Mouse (Mus musculus) Patski (cell line): ENCODE measurements around the gene Ghdc. TPM values are rescaled to one million over a fixed set of nuclear protein-coding genes. Genes with fewer than 3 reads are reported as not detected.

ENCODE experiments used
- ATAC-seq: fragments of 100-300 bp; one replicate; pipeline ENCODE4 v1.8.0; 2021
- CTCF ChIA-PET: fragments of 350-600 bp; sonication (Branson Sonifier 250); formaldehyde crosslinking; loops from one replicate; lab custom pipeline; 2022; ENCODE audit warnings: inconsistent platforms; lab: Charles Lee
- POLR2A ChIA-PET: fragments of 350-600 bp; sonication (Branson Sonifier 250); formaldehyde crosslinking; loops from one replicate; lab custom pipeline; 2022; ENCODE audit warnings: antibody characterized with exemption, inconsistent platforms; lab: Charles Lee
- DNase-seq: peaks from one replicate; pipeline ENCODE4 v3.0.0-alpha.2; 2011; ENCODE audit warnings: low read depth, low spot score
- H3K27me3 ChIP-seq: fragments of 371-371 bp; one replicate; pipeline ENCODE4 v1.5.1; 2021
- CTCF ChIP-seq: fragments of 100-300 bp; IDR thresholded peaks from one replicate; pipeline ENCODE4 v1.5.1; 2021
- in situ Hi-C: fragments of 300-500 bp; cut with MboI; formaldehyde crosslinking; loops from 3 replicates; pipeline ENCODE4 v1.11.1; 2018; ENCODE audit warnings: low pct_unique_long_range_greater_than_20kb, mixed read lengths
- polyA plus RNA-seq: library from polyadenylated mRNA; unstranded; gene quantifications from one replicate; pipeline ENCODE4 v1.2.3, GENCODE M21; 2021

Gene Ghdc
- polyA plus RNA-seq, 1 experiment from 2014 or later, result 24.7 TPM

- ATAC-seq (no peak), DNase-seq (no peak)
- H3K27me3 ChIP-seq, result no peaks in the 10 kb centered on the region
- in situ Hi-C loops, result no loop called here
- ChIA-PET CTCF (no interaction called here), POLR2A (interaction anchor here (1.9 kb wide), 1 partner anchor 9 kb away, joined by 6 read pairs; the partner anchor contains the start of gene Kat2a)
- no peak for TF ChIP-seq CTCF
Measured at GRCm38 (mm10) chr11:100721254-100721653, 49.5 kb downstream of the Ghdc start.

GRCm38 (mm10) chr11:100720345-100720744 is 50.4 kb downstream of the Ghdc start:
- ATAC-seq (no peak), DNase-seq (no peak)
- TF ChIP-seq CTCF, result no peak
- H3K27me3 ChIP-seq, result no peaks in the 10 kb centered on the region
- in situ Hi-C loops, result no loop called here
- ChIA-PET POLR2A (interaction anchor here (0.6 to 1.9 kb wide), 2 partner anchors 8 to 175 kb away, joined by 3 to 6 read pairs; partner anchors contain the start of gene Kat2a), CTCF (no interaction called here)

GRCm38 (mm10) chr11:100719893-100720292 is 50.9 kb downstream of the Ghdc start:
- no peaks in the 10 kb centered on the region for H3K27me3 ChIP-seq
- POLR2A ChIA-PET, result interaction anchor here (0.6 kb wide), 1 partner anchor 175 kb away, joined by 3 read pairs; no protein-coding TSS in a partner anchor
- no peak for TF ChIP-seq CTCF
- ATAC-seq (no peak), DNase-seq (no peak)
- CTCF ChIA-PET, result no interaction called here
- in situ Hi-C loops, result loop anchor here (10.0 kb wide), 1 partner anchor 235 kb away; no protein-coding TSS in a partner anchor

- no peak for ATAC-seq
- in situ Hi-C loops, result loop anchor here (10.0 kb wide), 1 partner anchor 235 kb away; no protein-coding TSS in a partner anchor
- ChIA-PET CTCF (no interaction called here), POLR2A (no interaction called here)
- no peak for TF ChIP-seq CTCF
- no peak for DNase-seq
- no peaks in the 10 kb centered on the region for H3K27me3 ChIP-seq
Measured at GRCm38 (mm10) chr11:100719312-100719711, 51.4 kb downstream of the Ghdc start.

- no peak for TF ChIP-seq CTCF
- ChIA-PET POLR2A (no interaction called here), CTCF (no interaction called here)
- DNase-seq, result no peak
- ATAC-seq, result no peak
- in situ Hi-C loops, result loop anchor here (10.0 kb wide), 1 partner anchor 236 kb away; no protein-coding TSS in a partner anchor
- no peaks in the 10 kb centered on the region for H3K27me3 ChIP-seq
Measured at GRCm38 (mm10) chr11:100718866-100719265, 51.9 kb downstream of the Ghdc start.

- in situ Hi-C loops, result loop anchor here (10.0 kb wide), 1 partner anchor 236 kb away; no protein-coding TSS in a partner anchor
Measured at GRCm38 (mm10) chr11:100718462-100718861, 52.3 kb downstream of the Ghdc start.

GRCm38 (mm10) chr11:100716649-100717048 is 54.1 kb downstream of the Ghdc start:
- TF ChIP-seq CTCF, result no peak

More at GRCm38 (mm10) chr11:100718462-100718861, 52.3 kb downstream of the Ghdc start:
- POLR2A ChIA-PET, result no interaction called here
- no peak for TF ChIP-seq CTCF
- ATAC-seq, result no peak
- H3K27me3 ChIP-seq, result no peaks in the 10 kb centered on the region
- DNase-seq, result no peak
- CTCF ChIA-PET, result no interaction called here

More at GRCm38 (mm10) chr11:100716649-100717048, 54.1 kb downstream of the Ghdc start:
- in situ Hi-C loops, result loop anchor here (10.0 kb wide), 1 partner anchor 238 kb away; no protein-coding TSS in a partner anchor
- no peak for ATAC-seq
- ChIA-PET CTCF (interaction anchor here (1.4 kb wide), 1 partner anchor 13 kb away, joined by 3 read pairs; the partner anchor contains the start of gene Dhx58), POLR2A (interaction anchor here (0.6 kb wide), 1 partner anchor 20 kb away, joined by 4 read pairs; no protein-coding TSS in a partner anchor)
- DNase-seq, result no peak
- no peaks in the 10 kb centered on the region for H3K27me3 ChIP-seq

Other genes with a start within 250 kb of the Ghdc start
- 162 TPM for gene Acly, start 243.0 kb downstream of the Ghdc start, polyA plus RNA-seq
- 2.2 TPM for gene Ttc25, start 225.3 kb downstream of the Ghdc start, polyA plus RNA-seq
- 17.9 TPM for gene Cnp, start 196.1 kb downstream of the Ghdc start, polyA plus RNA-seq
- gene Nkiras2, start 151.7 kb downstream of the Ghdc start, polyA plus RNA-seq, result 36.5 TPM
- gene Dnajc7, start 150.8 kb downstream of the Ghdc start, polyA plus RNA-seq, result 268 TPM
- not detected for gene Zfp385c, start 78.5 kb downstream of the Ghdc start, polyA plus RNA-seq
- 1.5 TPM for gene Dhx58, start 66.7 kb downstream of the Ghdc start, polyA plus RNA-seq
- gene Kat2a, start 58.5 kb downstream of the Ghdc start, polyA plus RNA-seq, result 55.3 TPM
- gene Hspb9, start 57.1 kb downstream of the Ghdc start, polyA plus RNA-seq, result 0.49 TPM
- 194 TPM for gene Rab5c, start 32.7 kb downstream of the Ghdc start, polyA plus RNA-seq
- gene Kcnh4, start 11.0 kb downstream of the Ghdc start, polyA plus RNA-seq, result 0.01 TPM
- not detected for gene Hcrt, start 8.0 kb downstream of the Ghdc start, polyA plus RNA-seq
- gene Stat5b, start 79.8 kb upstream of the Ghdc start, polyA plus RNA-seq, result 26.8 TPM
- 14.4 TPM for gene Stat5a, start 88.4 kb upstream of the Ghdc start, polyA plus RNA-seq
- 152 TPM for gene Stat3, start 168.6 kb upstream of the Ghdc start, polyA plus RNA-seq
- 211 TPM for gene Cavin1, start 199.9 kb upstream of the Ghdc start, polyA plus RNA-seq
- 141 TPM for gene Atp6v0a1, start 238.5 kb upstream of the Ghdc start, polyA plus RNA-seq